Mouse (Mus musculus) cerebellum, adult 11 months (tissue): ENCODE data around the gene Slc2a1.

Experiments used
- DNase-seq: peaks from one replicate; pipeline ENCODE4 v3.0.0; 2022

The Slc2a1 gene

GRCm38 (mm10) chr4:119180133-119180707, 71.7 kb downstream of the Slc2a1 start:
- no peak for DNase-seq

GRCm38 (mm10) chr4:119181456-119181855, 72.9 kb downstream of the Slc2a1 start:
- no peak for DNase-seq

GRCm38 (mm10) chr4:119183525-119183924, 75.0 kb downstream of the Slc2a1 start:
- DNase-seq, result no peak

- no peak for DNase-seq
These were observed 77.3 kb downstream of the Slc2a1 start for GRCm38 (mm10) chr4:119185771-119186170.
